Mouse (Mus musculus) heart, adult 8-10 months (tissue): ENCODE results near the gene Maf. TPM values are rescaled to one million over a fixed set of nuclear protein-coding genes. Genes with fewer than 3 reads are reported as not detected.

Experiments
- DNase-seq: peaks from one replicate; pipeline ENCODE4 v3.0.0; 2022; ENCODE audit warnings: low spot score
- total RNA-seq, 4 experiments: library from RNA; stranded (reverse); gene quantifications; 2 replicates each; pipeline ENCODE4 v1.2.4; 2022

Gene Maf
- 1 to 10 TPM; 5.6 to 8.5 (median 7.3) TPM for total RNA-seq

GRCm38 (mm10) chr8:115707731-115708590 is at the start of gene Maf:
Gene Maf (minus strand): TSS chr8:115707794.
- DNase-seq = peak; percentile 91

DNA sequence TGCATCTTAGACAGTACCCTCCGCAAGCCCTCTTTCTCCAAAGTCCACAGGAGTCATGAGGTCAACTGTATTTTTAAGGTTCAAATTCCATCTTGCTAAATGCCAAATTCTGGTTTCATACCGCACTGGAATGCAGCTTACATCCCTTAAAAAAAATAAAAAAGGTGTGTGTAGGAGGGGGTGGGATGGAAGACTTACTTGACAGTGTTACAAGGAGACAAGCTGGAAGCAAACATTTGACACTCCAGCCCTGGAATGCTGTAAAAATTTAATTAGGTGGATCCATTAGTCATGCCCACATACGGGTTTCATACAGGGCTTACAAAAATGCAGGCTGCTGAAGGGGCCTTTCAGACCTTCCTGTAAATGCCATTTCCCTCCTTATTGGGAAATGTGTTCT is 49.4 kb upstream of the Maf start:
- no peak for DNase-seq

DNA sequence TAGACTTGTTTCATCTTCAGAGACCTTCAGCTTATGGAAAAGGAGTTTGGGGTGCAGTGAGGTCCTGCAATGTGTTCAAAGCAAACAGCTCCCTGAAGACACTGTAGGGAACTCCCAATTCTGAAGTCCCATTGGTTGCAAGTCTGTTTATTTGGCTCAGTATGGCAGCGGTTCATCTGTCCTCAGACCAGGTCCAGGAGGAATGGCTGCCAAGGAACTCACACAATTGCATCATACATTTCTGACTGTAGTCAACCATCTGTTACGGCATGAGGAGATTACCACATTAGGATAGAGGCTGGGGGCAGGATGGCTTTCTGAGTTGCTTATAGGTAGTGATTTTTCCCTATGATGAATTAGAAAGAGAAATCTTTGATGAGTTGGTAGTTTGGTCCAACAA is 48.4 kb upstream of the Maf start:
- peak; percentile 9 for DNase-seq

DNA sequence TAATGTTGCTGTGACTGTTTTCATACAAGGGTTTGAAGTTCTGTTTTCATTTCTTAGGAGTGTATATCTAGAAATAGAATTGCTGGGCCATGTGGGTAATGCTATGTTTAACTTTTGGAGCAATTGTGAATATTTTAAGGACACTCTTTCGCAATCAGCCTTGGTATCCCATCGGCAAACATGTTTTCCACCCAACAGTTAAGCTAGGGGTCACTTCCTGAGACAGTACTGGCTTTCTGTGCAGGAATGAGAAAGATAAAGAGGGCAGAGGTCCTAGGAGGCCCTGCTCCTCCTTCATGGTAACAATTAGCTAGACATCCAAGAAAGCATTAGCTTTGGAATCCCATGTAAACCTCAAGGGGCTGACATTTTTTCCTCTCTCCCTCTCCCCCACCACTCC is 47.1 kb upstream of the Maf start:
- DNase-seq = peak; percentile 8

- no peak for DNase-seq
These were observed 46.2 kb upstream of the Maf start for GRCm38 (mm10) chr8:115753801-115754200.

GRCm38 (mm10) chr8:115747426-115747825 is 39.8 kb upstream of the Maf start:
- no peak for DNase-seq

DNA sequence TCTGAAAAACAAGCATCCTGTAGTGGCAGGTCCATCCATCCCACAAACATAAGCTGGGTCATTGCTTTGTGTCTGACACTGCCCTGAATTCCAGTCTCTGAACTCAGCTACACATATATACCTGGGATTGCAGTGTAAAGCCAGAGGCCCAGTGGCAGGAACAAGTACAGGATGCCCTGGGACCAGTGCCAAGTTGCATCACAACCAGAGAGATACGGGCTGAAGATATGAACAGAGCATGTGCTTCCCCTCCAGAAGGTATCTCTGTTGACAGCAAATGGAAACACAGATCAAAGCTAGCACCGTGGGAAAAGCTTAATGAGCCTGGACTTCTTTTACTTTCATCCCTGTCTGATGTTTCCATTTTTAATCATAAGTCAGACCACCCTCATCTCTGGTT is 38.1 kb upstream of the Maf start:
- no peak for DNase-seq

DNA sequence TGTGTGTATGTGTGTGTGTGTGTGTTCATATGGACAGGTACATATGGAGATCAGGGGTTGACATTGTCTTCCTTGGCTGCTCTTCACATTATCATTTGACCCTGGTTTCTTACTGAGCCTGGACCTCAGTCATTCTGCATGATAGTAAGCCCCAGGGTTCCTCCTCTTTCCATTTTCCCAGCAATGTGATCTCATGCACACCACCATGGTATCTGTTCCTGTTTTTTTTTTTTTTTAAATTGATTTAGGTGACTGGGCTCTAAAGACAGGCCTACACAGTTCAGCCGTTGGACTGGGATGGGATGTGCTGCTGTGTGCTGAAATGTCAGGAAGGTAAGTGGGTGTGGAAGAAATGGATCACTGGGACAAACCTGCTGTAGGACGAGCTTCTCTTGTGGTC is 35.8 kb upstream of the Maf start:
- no peak for DNase-seq

GRCm38 (mm10) chr8:115742646-115743045 is 35.1 kb upstream of the Maf start:
- no peak for DNase-seq

DNA sequence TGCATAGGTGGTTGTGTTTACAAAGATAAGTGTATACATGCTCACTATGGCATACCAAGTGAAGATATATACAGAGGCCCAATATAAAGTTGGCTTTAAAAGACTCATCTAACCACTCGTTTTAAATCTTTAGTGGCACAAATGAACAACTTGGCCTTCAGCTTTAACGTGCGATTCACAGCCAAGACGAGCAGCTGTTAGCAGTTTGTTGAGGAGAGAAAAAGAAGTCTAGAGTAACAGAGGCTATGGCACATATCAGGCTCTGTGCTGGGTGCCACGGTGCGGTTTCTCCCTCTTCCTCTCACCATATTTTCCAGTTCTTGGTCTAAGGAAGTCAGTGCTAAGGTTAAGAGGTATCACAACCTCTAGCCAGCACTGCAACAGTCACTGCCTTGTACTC is 34.4 kb upstream of the Maf start:
- no peak for DNase-seq

GRCm38 (mm10) chr8:115739756-115740155 is 32.2 kb upstream of the Maf start:
- no peak for DNase-seq

GRCm38 (mm10) chr8:115732401-115732800 is 24.8 kb upstream of the Maf start:
- no peak for DNase-seq

GRCm38 (mm10) chr8:115726807-115727206 is 19.2 kb upstream of the Maf start:
- no peak for DNase-seq

DNA sequence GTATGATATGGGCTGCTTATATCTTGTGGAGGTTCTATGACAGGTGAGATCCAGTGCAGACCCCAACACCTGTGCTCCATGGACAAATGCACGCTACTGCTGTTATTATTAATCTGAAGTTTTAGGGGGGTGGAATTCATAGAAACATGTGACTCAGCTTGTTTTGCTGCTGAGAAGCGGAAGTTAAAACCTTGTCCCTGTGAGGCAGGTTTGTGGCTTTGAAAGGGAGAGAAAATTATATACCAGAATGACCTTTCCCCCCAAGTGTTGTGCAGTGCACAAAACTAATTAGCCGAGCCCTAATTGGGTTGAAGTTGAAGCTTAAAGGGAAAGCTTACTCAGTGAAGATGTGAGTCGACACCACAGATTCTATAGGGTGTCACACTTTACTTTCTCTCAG is 18.6 kb upstream of the Maf start:
- DNase-seq = no peak

DNA sequence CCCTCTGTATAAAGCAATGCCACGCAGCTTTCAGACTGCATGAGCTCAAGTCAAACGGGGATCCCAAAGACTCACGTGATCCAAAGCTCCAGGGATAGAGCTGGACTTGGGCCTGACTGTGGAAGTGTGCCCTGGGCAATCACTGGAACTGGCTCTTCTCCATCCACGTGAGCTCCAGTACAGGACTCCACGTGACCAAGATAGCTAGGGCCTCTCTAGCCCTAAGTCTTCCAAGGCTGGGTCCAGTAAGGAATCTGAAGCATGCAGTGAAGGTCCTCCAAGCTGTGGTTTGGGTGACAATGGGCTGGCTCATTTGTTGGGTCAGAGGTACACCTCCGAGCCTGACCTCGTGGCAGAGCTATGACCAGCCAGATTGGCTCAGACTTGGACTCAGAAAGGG is 11.5 kb upstream of the Maf start:
- DNase-seq = no peak

- no peak for DNase-seq
These were observed 11.0 kb upstream of the Maf start for GRCm38 (mm10) chr8:115718621-115719020.

DNA sequence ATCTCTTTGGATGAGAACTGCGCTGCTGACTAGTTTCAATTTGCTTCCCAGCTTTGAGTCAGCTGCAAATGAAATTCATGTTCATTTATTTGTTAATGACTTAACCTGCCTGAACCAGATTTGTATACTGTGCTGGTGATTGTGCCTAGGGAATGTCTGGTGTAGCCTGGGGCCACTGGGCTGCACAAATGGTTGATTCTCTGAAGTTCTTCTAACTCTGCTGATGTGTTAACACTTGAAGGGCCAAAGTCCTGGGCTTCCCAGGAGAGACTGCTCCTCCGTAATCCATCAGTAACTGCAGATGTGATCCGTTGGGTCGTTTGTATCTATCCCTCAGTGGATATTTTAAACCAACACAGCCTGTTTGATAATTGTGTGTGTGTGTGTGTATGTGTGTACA is 7.7 kb upstream of the Maf start:
- no peak for DNase-seq

DNA sequence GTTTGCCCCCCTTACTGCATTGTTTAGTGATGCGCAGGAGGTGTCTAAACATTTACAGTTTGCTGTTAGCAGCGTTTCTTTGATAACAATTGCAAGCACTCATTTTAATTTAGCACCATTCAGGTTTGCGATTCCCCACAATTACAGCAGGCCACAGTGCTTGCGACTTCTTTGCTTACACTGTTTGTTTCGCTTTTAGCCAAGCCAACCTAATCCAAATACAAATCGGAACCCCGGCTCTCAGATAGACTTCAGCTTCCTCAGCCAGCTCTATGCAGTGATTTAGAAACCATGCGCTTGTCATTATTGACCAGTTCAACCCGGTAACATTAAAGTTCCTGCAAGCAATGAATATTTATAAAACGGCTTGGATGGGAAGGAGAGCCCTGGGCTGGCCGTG is 3.5 kb upstream of the Maf start:
- no peak for DNase-seq

GRCm38 (mm10) chr8:115709931-115710330 is 2.3 kb upstream of the Maf start:
- DNase-seq = no peak

- DNase-seq = peak; percentile 78
These were observed 1.6 kb upstream of the Maf start for GRCm38 (mm10) chr8:115708936-115709780.

DNA sequence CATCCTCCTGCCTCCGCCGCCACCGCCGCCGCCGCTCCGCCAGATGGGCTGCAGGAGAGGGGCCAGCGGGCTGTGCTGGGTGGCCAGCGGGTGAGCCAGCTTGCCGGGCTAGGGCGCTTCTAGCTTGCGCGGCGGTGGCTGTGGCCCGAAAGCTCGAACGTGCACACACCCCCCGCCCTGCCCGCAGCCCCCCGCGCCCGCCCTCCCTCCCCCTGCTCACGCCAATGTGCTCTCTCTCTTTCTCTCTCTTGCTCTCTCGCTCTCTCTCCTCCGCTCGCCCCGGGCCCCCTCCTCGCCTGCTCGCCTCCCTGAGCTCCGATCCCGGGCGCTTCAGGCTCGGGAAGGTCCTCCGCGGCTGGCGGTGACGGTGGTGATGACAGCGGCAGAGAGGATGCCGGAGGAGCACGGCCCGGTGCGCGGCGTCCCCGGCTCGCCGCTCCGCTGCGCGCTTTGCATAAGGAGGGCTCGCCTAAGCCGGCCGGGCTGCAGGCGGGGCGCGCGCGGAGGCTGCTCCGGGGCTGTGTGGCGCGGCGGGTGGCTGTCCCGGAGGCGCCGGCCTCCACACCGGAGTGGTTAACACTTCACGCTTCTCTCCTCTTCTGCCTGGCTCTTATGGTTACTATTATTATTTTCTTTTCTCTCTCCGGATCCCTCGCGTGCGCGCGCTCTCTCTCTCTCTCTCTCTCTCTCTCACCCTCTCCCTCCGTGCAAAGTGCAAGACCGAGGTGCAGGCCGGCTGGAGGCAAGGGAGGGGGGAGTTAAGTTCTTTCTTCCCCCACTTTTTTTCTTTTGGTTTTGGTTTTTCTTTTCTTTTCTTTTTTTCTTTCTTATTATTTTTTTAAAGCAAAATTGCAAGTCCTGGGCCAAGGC is 498 bp downstream of the Maf start:
- DNase-seq = peak; percentile 30

DNA sequence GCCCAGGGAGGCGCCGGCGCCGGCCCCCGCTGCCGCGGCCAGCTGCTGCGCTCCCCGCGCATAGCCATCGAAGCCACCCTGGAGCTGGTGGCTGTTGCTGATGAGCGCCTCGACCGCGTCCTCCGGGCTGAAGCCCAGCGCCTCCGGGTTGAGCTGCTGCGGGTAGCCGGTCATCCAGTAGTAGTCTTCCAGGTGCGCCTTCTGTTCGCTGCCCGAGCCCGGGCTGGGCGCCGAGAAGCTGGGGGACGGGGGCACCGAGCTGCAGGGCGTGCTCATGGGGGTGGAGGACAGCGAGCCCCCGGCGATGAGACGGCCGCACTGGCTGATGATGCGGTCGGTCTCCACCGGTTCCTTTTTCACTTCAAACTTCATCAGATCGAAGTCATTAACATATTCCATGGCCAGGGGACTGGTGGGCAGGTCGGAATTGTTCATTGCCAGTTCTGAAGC is 1.2 kb downstream of the Maf start:
- DNase-seq = no peak
